Mouse (Mus musculus): Measurements from ENCODE around the gene Gm16181.

GRCm38 (mm10) chr17:35192924-35193323, 27.7 kb upstream of the Gm16181 start:
- TF ChIP-seq CTCF (IDR thresholded peaks at IDR 0.05; ENCODE audit: insufficient read depth, low read length) (no peak), POLR2A (IDR thresholded peaks at IDR 0.05; ENCODE audit: borderline replicate concordance, extremely low read depth, low read depth, low read length) (no peak)

Data from lung, adult 2 months (tissue).